Mouse (Mus musculus) erythroblast, embryonic 14.5 days (primary cell): ENCODE measurements around the gene Slc6a16. TPM values are rescaled to one million over a fixed set of nuclear protein-coding genes. Genes with fewer than 3 reads are reported as not detected.

Source experiments
- H3K27me3 ChIP-seq: 2 replicates; pipeline ENCODE4 v1.6.1; 2012; ENCODE audit warnings: inconsistent platforms; ENCODE audit not compliant: control insufficient read depth
- H3K36me3 ChIP-seq: 2 replicates; pipeline ENCODE4 v1.6.1; 2012; ENCODE audit warnings: mild to moderate bottlenecking, inconsistent platforms; ENCODE audit not compliant: control insufficient read depth
- H3K4me1 ChIP-seq: 2 replicates; pipeline ENCODE4 v1.6.1; 2012; ENCODE audit warnings: inconsistent platforms; ENCODE audit not compliant: control insufficient read depth
- H3K4me3 ChIP-seq: replicated peaks from 2 replicates; pipeline ENCODE3; 2012; ENCODE audit warnings: moderate library complexity, mild to moderate bottlenecking, inconsistent platforms
- H3K9me3 ChIP-seq: 2 replicates; pipeline ENCODE4 v1.6.1; 2012; ENCODE audit warnings: low read length, inconsistent platforms, mixed read lengths; ENCODE audit not compliant: control insufficient read depth
- GATA1 ChIP-seq: IDR thresholded peaks from 2 replicates; pipeline ENCODE4 v1.6.1; 2012; ENCODE audit warnings: low read length, inconsistent platforms, mixed read lengths
- TAL1 ChIP-seq: IDR thresholded peaks from 3 replicates; pipeline ENCODE4 v1.6.1; 2012; ENCODE audit warnings: low read length, inconsistent platforms, mixed read lengths
- polyA plus RNA-seq: library from polyadenylated mRNA; stranded (reverse); fragments of >175 nt; gene quantifications from 2 replicates; pipeline ENCODE4 v1.2.3, GENCODE M21; 2012

Gene Slc6a16
- polyA plus RNA-seq, 1 experiment, result not detected

- H3K36me3 ChIP-seq, result no peaks in the 10 kb centered on the region
- no peaks in the 10 kb centered on the region for H3K4me1 ChIP-seq
- TF ChIP-seq TAL1 (no peak), GATA1 (no peak)
- H3K9me3 ChIP-seq, result no peaks in the 10 kb centered on the region
- no peak overlapping the region for H3K4me3 ChIP-seq
- H3K27me3 ChIP-seq, result no peaks in the 10 kb centered on the region
These were observed 72.0 kb downstream of the Slc6a16 start for GRCm38 (mm10) chr7:45312686-45313453.

DNA sequence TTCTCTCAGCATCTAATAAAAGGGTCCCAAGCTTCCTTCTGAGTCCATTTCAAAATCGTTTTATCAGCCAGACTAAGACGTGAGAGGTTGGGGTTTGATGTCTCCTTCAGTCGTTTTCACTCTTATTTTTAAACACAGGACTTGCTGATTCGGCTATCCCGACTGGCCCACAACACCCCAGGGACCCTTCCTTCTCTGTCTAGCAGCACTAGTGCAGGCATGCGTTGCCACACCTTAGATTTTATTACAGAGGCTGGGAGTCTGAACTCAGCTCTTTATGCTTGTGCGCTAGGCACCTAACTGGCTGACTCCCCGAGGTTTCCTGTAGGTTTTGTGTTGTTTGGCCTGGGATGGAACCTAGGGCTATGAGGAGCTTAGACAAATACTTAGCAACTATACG is 72.6 kb downstream of the Slc6a16 start:
- Histone ChIP-seq H3K27me3 (no peaks in the 10 kb centered on the region), H3K36me3 (no peaks in the 10 kb centered on the region), H3K4me3 (no peak overlapping the region), H3K4me1 (no peaks in the 10 kb centered on the region), H3K9me3 (no peaks in the 10 kb centered on the region)
- no peak for TF ChIP-seq GATA1
- no peak for TF ChIP-seq TAL1

DNA sequence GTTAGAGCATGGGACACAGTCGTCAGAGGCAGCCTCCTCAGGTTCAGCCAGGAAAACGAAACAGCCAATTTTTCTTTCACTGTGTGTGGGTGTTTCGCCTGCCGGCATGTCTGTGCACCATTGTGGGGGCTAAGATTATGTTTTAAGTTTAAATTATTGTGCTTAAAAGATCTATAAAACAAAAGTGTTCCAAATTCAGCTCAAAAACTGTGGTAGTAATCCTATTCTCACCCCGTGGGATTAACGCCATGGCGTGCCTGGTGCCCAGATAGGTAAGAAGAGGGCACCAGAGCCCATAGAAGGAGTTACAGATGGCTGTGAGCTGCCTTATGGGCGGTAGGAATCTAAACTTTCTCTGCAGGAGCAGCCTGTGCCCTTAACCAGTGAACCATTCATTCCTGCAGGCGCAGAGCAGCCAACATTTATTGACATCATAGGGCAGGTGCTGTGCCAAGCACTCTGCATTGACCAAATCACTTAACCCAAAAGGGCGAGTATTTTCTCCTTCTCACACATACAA is 74.4 kb downstream of the Slc6a16 start:
- no peak for TF ChIP-seq TAL1
- no peak for TF ChIP-seq GATA1
- no peaks in the 10 kb centered on the region for H3K4me1 ChIP-seq
- H3K36me3 ChIP-seq, result no peaks in the 10 kb centered on the region
- no peaks in the 10 kb centered on the region for H3K9me3 ChIP-seq
- no peaks in the 10 kb centered on the region for H3K27me3 ChIP-seq
- no peak overlapping the region for H3K4me3 ChIP-seq

- Histone ChIP-seq H3K9me3 (no peaks in the 10 kb centered on the region), H3K27me3 (no peaks in the 10 kb centered on the region)
- no peak for TF ChIP-seq TAL1
- no peak for TF ChIP-seq GATA1
These were observed 75.7 kb downstream of the Slc6a16 start for GRCm38 (mm10) chr7:45316536-45316935.

GRCm38 (mm10) chr7:45322245-45322644 is 81.4 kb downstream of the Slc6a16 start:
- TF ChIP-seq TAL1 (no peak), GATA1 (no peak)
- Histone ChIP-seq H3K4me3 (no peak overlapping the region), H3K9me3 (peaks cover 11% of the 10 kb centered on the region), H3K36me3 (no peaks in the 10 kb centered on the region), H3K4me1 (no peaks in the 10 kb centered on the region), H3K27me3 (no peaks in the 10 kb centered on the region)

More at GRCm38 (mm10) chr7:45316536-45316935, 75.7 kb downstream of the Slc6a16 start:
- Histone ChIP-seq H3K4me1 (no peaks in the 10 kb centered on the region), H3K4me3 (no peak overlapping the region), H3K36me3 (no peaks in the 10 kb centered on the region)

Other genes starting within 250 kb of the Slc6a16 start
- 10.4 and 10.6 TPM in 2 replicates for gene Irf3, start 243.4 kb upstream of the Slc6a16 start, polyA plus RNA-seq
- gene Bcl2l12, start 242.4 kb upstream of the Slc6a16 start, polyA plus RNA-seq, result 6.1 and 6.4 TPM in 2 replicates
- gene Scaf1, start 224.7 kb upstream of the Slc6a16 start, polyA plus RNA-seq, result 29.6 and 31.0 TPM in 2 replicates
- 0.45 and 0.53 TPM in 2 replicates for gene Rras, start 223.1 kb upstream of the Slc6a16 start, polyA plus RNA-seq
- gene Prr12, start 188.2 kb upstream of the Slc6a16 start, polyA plus RNA-seq, result 1.6 and 2.9 TPM in 2 replicates
- gene Nosip, start 178.7 kb upstream of the Slc6a16 start, polyA plus RNA-seq, result 12.5 and 14.9 TPM in 2 replicates
- 3.0 and 3.6 TPM in 2 replicates for gene Prrg2, start 178.4 kb upstream of the Slc6a16 start, polyA plus RNA-seq
- gene Rcn3, start 148.9 kb upstream of the Slc6a16 start, polyA plus RNA-seq, result 0.86 and 0.91 TPM in 2 replicates
- 1.0 TPM in 2 replicates for gene Fcgrt, start 137.2 kb upstream of the Slc6a16 start, polyA plus RNA-seq
- gene Rps11, start 116.6 kb upstream of the Slc6a16 start, polyA plus RNA-seq, result 22.2 and 23.5 TPM in 2 replicates
- gene Rpl13a, start 112.3 kb upstream of the Slc6a16 start, polyA plus RNA-seq, result 438 and 543 TPM in 2 replicates
- not detected in 2 replicates for gene Gm45713, start 104.9 kb upstream of the Slc6a16 start, polyA plus RNA-seq
- gene Flt3l, start 104.7 kb upstream of the Slc6a16 start, polyA plus RNA-seq, result 1.7 TPM in 2 replicates
- 6.2 and 7.2 TPM in 2 replicates for gene Pih1d1, start 86.8 kb upstream of the Slc6a16 start, polyA plus RNA-seq
- 13.5 and 16.3 TPM in 2 replicates for gene Aldh16a1, start 86.5 kb upstream of the Slc6a16 start, polyA plus RNA-seq
- gene Slc17a7, start 77.1 kb upstream of the Slc6a16 start, polyA plus RNA-seq, result 0.02 TPM in 1 of 2 replicates, not detected in the other
- not detected in 2 replicates for gene Gfy, start 61.5 kb upstream of the Slc6a16 start, polyA plus RNA-seq
- gene Pth2, start 60.1 kb upstream of the Slc6a16 start, polyA plus RNA-seq, result not detected in 2 replicates
- 0.05 TPM in 1 of 2 replicates, not detected in the other for gene Ccdc155, start 36.2 kb upstream of the Slc6a16 start, polyA plus RNA-seq
- gene Dkkl1, start 28.9 kb upstream of the Slc6a16 start, polyA plus RNA-seq, result 0.55 and 0.60 TPM in 2 replicates
- 0.06 and 0.10 TPM in 2 replicates for gene Tead2, start 25.3 kb upstream of the Slc6a16 start, polyA plus RNA-seq
- 0.70 and 1.2 TPM in 2 replicates for gene Cd37, start 2.0 kb upstream of the Slc6a16 start, polyA plus RNA-seq
- gene Slc6a21, start 36.4 kb downstream of the Slc6a16 start, polyA plus RNA-seq, result not detected in 2 replicates
- 0.02 and 0.04 TPM in 2 replicates for gene Trpm4, start 92.7 kb downstream of the Slc6a16 start, polyA plus RNA-seq
- gene Hrc, start 94.2 kb downstream of the Slc6a16 start, polyA plus RNA-seq, result not detected in 2 replicates
- gene Ppfia3, start 125.9 kb downstream of the Slc6a16 start, polyA plus RNA-seq, result 0.13 and 0.33 TPM in 2 replicates
- 0.18 TPM in 1 of 2 replicates, not detected in the other for gene Lin7b, start 129.5 kb downstream of the Slc6a16 start, polyA plus RNA-seq
- 68.0 and 79.6 TPM in 2 replicates for gene Snrnp70, start 154.7 kb downstream of the Slc6a16 start, polyA plus RNA-seq
- not detected in 2 replicates for gene Kcna7, start 164.6 kb downstream of the Slc6a16 start, polyA plus RNA-seq
- not detected in 2 replicates for gene Ntf5, start 172.6 kb downstream of the Slc6a16 start, polyA plus RNA-seq
- not detected in 2 replicates for gene Lhb, start 179.7 kb downstream of the Slc6a16 start, polyA plus RNA-seq
- gene Gys1, start 193.8 kb downstream of the Slc6a16 start, polyA plus RNA-seq, result 0.09 and 0.12 TPM in 2 replicates
- gene Ruvbl2, start 197.0 kb downstream of the Slc6a16 start, polyA plus RNA-seq, result 15.2 and 15.3 TPM in 2 replicates
- 3,659 and 3,743 TPM in 2 replicates for gene Ftl1, start 218.8 kb downstream of the Slc6a16 start, polyA plus RNA-seq
- 24.4 and 25.7 TPM in 2 replicates for gene Bax, start 225.8 kb downstream of the Slc6a16 start, polyA plus RNA-seq
- gene Tulp2, start 240.8 kb downstream of the Slc6a16 start, polyA plus RNA-seq, result 0.03 and 0.08 TPM in 2 replicates
- not detected in 2 replicates for gene Gm45808, start 245.7 kb downstream of the Slc6a16 start, polyA plus RNA-seq
- gene Dhdh, start 247.7 kb downstream of the Slc6a16 start, polyA plus RNA-seq, result 0.01 and 0.02 TPM in 2 replicates